Mouse (Mus musculus): ENCODE measurements around the gene Olfr1402.

Gene Olfr1402

GRCm38 (mm10) chr3:97421920-97422319 lies at the start of gene Olfr1402:
TSS of gene Olfr1402 (minus strand) at chr3:97422020.
- no peak for DNase-seq (ENCODE audit: low read depth)

GRCm38 (mm10) chr3:97455286-97455685 lies 33.5 kb upstream of the Olfr1402 start:
- no peak for DNase-seq (ENCODE audit: low read depth)

GRCm38 (mm10) chr3:97438619-97439018 lies 16.8 kb upstream of the Olfr1402 start:
- no peak for DNase-seq (ENCODE audit: low read depth)

DNA sequence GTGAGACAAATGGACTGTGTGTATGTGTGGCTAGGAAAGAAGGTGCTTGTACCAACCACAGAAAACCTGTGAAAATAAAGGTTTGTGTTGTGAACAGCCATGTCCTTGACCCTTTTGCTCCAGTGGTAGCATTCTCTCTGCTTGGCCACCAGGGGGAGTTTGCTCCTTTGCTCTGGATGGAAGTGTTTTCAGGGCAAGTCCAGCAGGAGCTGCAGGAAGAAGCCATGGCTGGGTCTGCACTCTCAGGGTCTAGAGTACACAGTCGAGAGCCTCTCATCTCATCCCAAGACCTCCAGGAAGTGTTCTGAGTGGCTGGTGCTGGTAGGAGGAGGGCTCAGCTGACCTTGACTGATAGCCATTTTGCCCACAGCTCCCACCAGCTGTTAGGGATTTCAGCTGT lies 27.5 kb downstream of the Olfr1402 start:
- no peak for DNase-seq (ENCODE audit: low read depth)

- no peak for DNase-seq (ENCODE audit: low read depth)
Observed at GRCm38 (mm10) chr3:97393079-97393478, 28.7 kb downstream of the Olfr1402 start.

DNA sequence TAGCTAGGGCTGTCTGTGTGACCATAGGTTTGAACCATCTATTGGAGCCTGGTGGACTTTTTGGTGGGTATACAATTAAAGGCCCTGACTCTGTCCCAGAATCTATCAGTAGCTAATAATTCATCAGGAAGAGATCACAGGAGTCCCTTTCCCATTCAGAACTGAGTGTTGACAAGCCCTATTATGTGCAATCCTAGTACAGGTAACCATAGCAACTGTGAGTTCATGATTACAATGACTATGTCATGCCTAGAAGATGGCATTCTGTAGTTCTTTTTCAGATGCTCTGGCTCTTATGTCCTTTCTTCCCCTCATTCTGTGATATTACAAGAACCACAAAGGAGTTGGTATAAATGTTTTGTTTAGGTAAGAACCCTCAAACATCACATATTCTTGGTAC lies 51.4 kb downstream of the Olfr1402 start:
- DNase-seq (ENCODE audit: low read depth) = no peak

- DNase-seq (ENCODE audit: low read depth) = no peak
Observed at GRCm38 (mm10) chr3:97363418-97364098, 58.3 kb downstream of the Olfr1402 start.

DNA sequence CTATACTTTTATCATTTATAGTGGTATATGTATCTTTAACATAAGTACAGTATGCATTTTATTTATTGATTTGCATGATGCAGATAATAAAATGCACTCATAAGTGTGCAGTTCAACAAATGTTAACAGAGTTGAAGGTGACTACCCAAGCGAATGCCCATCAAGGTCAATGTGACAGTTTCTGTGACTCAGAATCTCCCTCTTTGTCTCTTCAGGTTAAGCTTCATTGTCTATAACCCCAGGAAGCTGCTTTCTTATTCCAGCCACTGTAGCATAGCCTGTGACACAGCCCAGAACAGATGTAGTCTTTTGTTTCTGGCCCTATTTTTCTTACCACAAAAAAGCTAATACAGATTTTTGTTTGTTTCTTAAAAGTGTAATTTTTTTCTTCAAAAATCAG lies 63.4 kb downstream of the Olfr1402 start:
- no peak for DNase-seq (ENCODE audit: low read depth)
